Mouse (Mus musculus): ENCODE measurements at regions not wholly inside any gene's neighbourhood (a gene's known extent, or its start where the extent isn't known, plus 50 kb on each side); places are given as distances from the start of the nearest gene placed in this dataset.

- Histone ChIP-seq H3K9me3 (ENCODE audit: control insufficient read depth, low read length) (no peaks in the 10 kb centered on the region), H3K4me2 (ENCODE audit: low read length) (no peak overlapping the region), H3K9ac (replicated peaks; ENCODE audit: low read length) (no peak overlapping the region), H3K4me1 (ENCODE audit: control insufficient read depth, insufficient read depth, low read length) (peaks cover 9% of the 10 kb centered on the region), H3K36me3 (ENCODE audit: control insufficient read depth, insufficient read depth, low read length) (no peaks in the 10 kb centered on the region), H3K27ac (replicated peaks; ENCODE audit: low read depth, low read length) (peak overlapping the region; percentile 52; the same call in 1 of the 2 replicates), H3K27me3 (ENCODE audit: control insufficient read depth, insufficient read depth, low read length) (no peaks in the 10 kb centered on the region), H3K4me3 (replicated peaks; ENCODE audit: low read depth, low read length) (no peak overlapping the region)
- DNase-seq (peak; percentile 59), ATAC-seq (ENCODE audit: low FRiP score, low TSS enrichment) (no peak; the same call in 1 of the 2 replicates)
- WGBS: 49% methylated on average over 15 of the region's 15 CpGs
Measured at GRCm38 (mm10) chr2:169133855-169134254, 178.5 kb upstream of the Zfp64 start.

- 91% methylated on average over 10 of the region's 10 CpGs for WGBS
- no peak overlapping the region for H3K27ac ChIP-seq (replicated peaks; ENCODE audit: low read depth, low read length)
Measured at GRCm38 (mm10) chr2:169125476-169125875, 170.1 kb upstream of the Zfp64 start.

GRCm38 (mm10) chr2:169122887-169123286, 167.5 kb upstream of the Zfp64 start:
- H3K9me3 ChIP-seq (ENCODE audit: control insufficient read depth, low read length): peaks cover 12% of the 10 kb centered on the region; the same call in 1 of the 2 replicates
- H3K4me3 ChIP-seq (replicated peaks; ENCODE audit: low read depth, low read length): no peak overlapping the region
- no peaks in the 10 kb centered on the region for H3K36me3 ChIP-seq (ENCODE audit: control insufficient read depth, insufficient read depth, low read length)
- 87% methylated on average over 7 of the region's 7 CpGs for WGBS
- DNase-seq (no peak), ATAC-seq (ENCODE audit: low FRiP score, low TSS enrichment) (no peak)
- no peak overlapping the region for H3K4me2 ChIP-seq (ENCODE audit: low read length)
- H3K9ac ChIP-seq (replicated peaks; ENCODE audit: low read length): no peak overlapping the region
- H3K27me3 ChIP-seq (ENCODE audit: control insufficient read depth, insufficient read depth, low read length): no peaks in the 10 kb centered on the region
- no peaks in the 10 kb centered on the region for H3K4me1 ChIP-seq (ENCODE audit: control insufficient read depth, insufficient read depth, low read length)
- no peak overlapping the region for H3K27ac ChIP-seq (replicated peaks; ENCODE audit: low read depth, low read length)

More at GRCm38 (mm10) chr2:169125476-169125875, 170.1 kb upstream of the Zfp64 start:
- no peak overlapping the region for H3K4me3 ChIP-seq (replicated peaks; ENCODE audit: low read depth, low read length)
- no peak overlapping the region for H3K4me2 ChIP-seq (ENCODE audit: low read length)
- ATAC-seq (ENCODE audit: low FRiP score, low TSS enrichment) (no peak), DNase-seq (no peak)
- H3K36me3 ChIP-seq (ENCODE audit: control insufficient read depth, insufficient read depth, low read length): no peaks in the 10 kb centered on the region
- no peak overlapping the region for H3K9ac ChIP-seq (replicated peaks; ENCODE audit: low read length)
- no peaks in the 10 kb centered on the region for H3K27me3 ChIP-seq (ENCODE audit: control insufficient read depth, insufficient read depth, low read length)
- H3K4me1 ChIP-seq (ENCODE audit: control insufficient read depth, insufficient read depth, low read length): no peaks in the 10 kb centered on the region
- peaks cover 12% of the 10 kb centered on the region; the same call in 1 of the 2 replicates for H3K9me3 ChIP-seq (ENCODE audit: control insufficient read depth, low read length)

- no peak overlapping the region for H3K9ac ChIP-seq (replicated peaks; ENCODE audit: low read length)
- ATAC-seq (ENCODE audit: low FRiP score, low TSS enrichment) (no peak), DNase-seq (peak; percentile 51)
- 44% methylated on average over 10 of the region's 10 CpGs for WGBS
- no peak overlapping the region for H3K4me3 ChIP-seq (replicated peaks; ENCODE audit: low read depth, low read length)
- H3K4me2 ChIP-seq (ENCODE audit: low read length): no peak overlapping the region
- H3K9me3 ChIP-seq (ENCODE audit: control insufficient read depth, low read length): no peaks in the 10 kb centered on the region
- H3K27me3 ChIP-seq (ENCODE audit: control insufficient read depth, insufficient read depth, low read length): no peaks in the 10 kb centered on the region
- H3K27ac ChIP-seq (replicated peaks; ENCODE audit: low read depth, low read length): no peak overlapping the region
- H3K36me3 ChIP-seq (ENCODE audit: control insufficient read depth, insufficient read depth, low read length): no peaks in the 10 kb centered on the region
- H3K4me1 ChIP-seq (ENCODE audit: control insufficient read depth, insufficient read depth, low read length): 0 out of 2 replicates have a peak, but pooled peaks cover 6% of the 10 kb centered on the region
Measured at GRCm38 (mm10) chr2:169116841-169117240, 161.5 kb upstream of the Zfp64 start.

- no peaks in the 10 kb centered on the region for H3K4me1 ChIP-seq (ENCODE audit: control insufficient read depth, insufficient read depth, low read length)
- H3K27me3 ChIP-seq (ENCODE audit: control insufficient read depth, insufficient read depth, low read length): no peaks in the 10 kb centered on the region
- DNase-seq (no peak), ATAC-seq (ENCODE audit: low FRiP score, low TSS enrichment) (no peak)
- H3K9me3 ChIP-seq (ENCODE audit: control insufficient read depth, low read length): no peaks in the 10 kb centered on the region
- 88% methylated on average over 4 of the region's 4 CpGs for WGBS
- no peak overlapping the region for H3K4me2 ChIP-seq (ENCODE audit: low read length)
- no peaks in the 10 kb centered on the region for H3K36me3 ChIP-seq (ENCODE audit: control insufficient read depth, insufficient read depth, low read length)
- H3K9ac ChIP-seq (replicated peaks; ENCODE audit: low read length): no peak overlapping the region
- H3K27ac ChIP-seq (replicated peaks; ENCODE audit: low read depth, low read length): no peak overlapping the region
- no peak overlapping the region for H3K4me3 ChIP-seq (replicated peaks; ENCODE audit: low read depth, low read length)
Measured at GRCm38 (mm10) chr2:169109044-169109443, 153.7 kb upstream of the Zfp64 start.

- DNase-seq (peak; percentile 64), ATAC-seq (ENCODE audit: low FRiP score, low TSS enrichment) (no peak)
- H3K36me3 ChIP-seq (ENCODE audit: control insufficient read depth, insufficient read depth, low read length): no peaks in the 10 kb centered on the region
- no peaks in the 10 kb centered on the region for H3K4me1 ChIP-seq (ENCODE audit: control insufficient read depth, insufficient read depth, low read length)
- no peak overlapping the region for H3K4me2 ChIP-seq (ENCODE audit: low read length)
- WGBS: 44% methylated on average over 10 of the region's 10 CpGs
- no peak overlapping the region for H3K27ac ChIP-seq (replicated peaks; ENCODE audit: low read depth, low read length)
- H3K9me3 ChIP-seq (ENCODE audit: control insufficient read depth, low read length): no peaks in the 10 kb centered on the region
- H3K4me3 ChIP-seq (replicated peaks; ENCODE audit: low read depth, low read length): no peak overlapping the region
- no peak overlapping the region for H3K9ac ChIP-seq (replicated peaks; ENCODE audit: low read length)
- H3K27me3 ChIP-seq (ENCODE audit: control insufficient read depth, insufficient read depth, low read length): no peaks in the 10 kb centered on the region
Measured at GRCm38 (mm10) chr2:169108037-169108436, 152.7 kb upstream of the Zfp64 start.

GRCm38 (mm10) chr2:169101506-169102261, 146.3 kb upstream of the Zfp64 start:
- H3K27ac ChIP-seq (replicated peaks; ENCODE audit: low read depth, low read length): no peak overlapping the region
- peaks cover 8% of the 10 kb centered on the region; the same call in 1 of the 2 replicates for H3K9me3 ChIP-seq (ENCODE audit: control insufficient read depth, low read length)
- no peak for ATAC-seq (ENCODE audit: low FRiP score, low TSS enrichment)
- 94% methylated on average over 13 of the region's 13 CpGs for WGBS
- no peak overlapping the region for H3K9ac ChIP-seq (replicated peaks; ENCODE audit: low read length)
- no peak for DNase-seq
- no peak overlapping the region for H3K4me2 ChIP-seq (ENCODE audit: low read length)
- H3K4me3 ChIP-seq (replicated peaks; ENCODE audit: low read depth, low read length): no peak overlapping the region
- H3K4me1 ChIP-seq (ENCODE audit: control insufficient read depth, insufficient read depth, low read length): no peaks in the 10 kb centered on the region
- H3K27me3 ChIP-seq (ENCODE audit: control insufficient read depth, insufficient read depth, low read length): no peaks in the 10 kb centered on the region
- H3K36me3 ChIP-seq (ENCODE audit: control insufficient read depth, insufficient read depth, low read length): no peaks in the 10 kb centered on the region

- Histone ChIP-seq H3K4me2 (ENCODE audit: low read length) (no peak overlapping the region), H3K4me3 (replicated peaks; ENCODE audit: low read depth, low read length) (no peak overlapping the region), H3K9ac (replicated peaks; ENCODE audit: low read length) (no peak overlapping the region), H3K27ac (replicated peaks; ENCODE audit: low read depth, low read length) (no peak overlapping the region), H3K27me3 (ENCODE audit: control insufficient read depth, insufficient read depth, low read length) (no peaks in the 10 kb centered on the region), H3K36me3 (ENCODE audit: control insufficient read depth, insufficient read depth, low read length) (no peaks in the 10 kb centered on the region), H3K4me1 (ENCODE audit: control insufficient read depth, insufficient read depth, low read length) (no peaks in the 10 kb centered on the region), H3K9me3 (ENCODE audit: control insufficient read depth, low read length) (peaks cover 8% of the 10 kb centered on the region; the same call in 1 of the 2 replicates)
- DNase-seq: no peak
- no peak for ATAC-seq (ENCODE audit: low FRiP score, low TSS enrichment)
- 92% methylated on average over 10 of the region's 10 CpGs for WGBS
Measured at GRCm38 (mm10) chr2:169100516-169100915, 145.1 kb upstream of the Zfp64 start.

GRCm38 (mm10) chr2:169099678-169100077, 144.3 kb upstream of the Zfp64 start:
- no peak for ATAC-seq (ENCODE audit: low FRiP score, low TSS enrichment)
- H3K9me3 ChIP-seq (ENCODE audit: control insufficient read depth, low read length): peaks cover 8% of the 10 kb centered on the region; the same call in 1 of the 2 replicates
- 17% methylated on average over 12 of the region's 12 CpGs for WGBS
- no peak overlapping the region for H3K9ac ChIP-seq (replicated peaks; ENCODE audit: low read length)
- no peaks in the 10 kb centered on the region for H3K4me1 ChIP-seq (ENCODE audit: control insufficient read depth, insufficient read depth, low read length)
- H3K27ac ChIP-seq (replicated peaks; ENCODE audit: low read depth, low read length): no peak overlapping the region
- H3K4me3 ChIP-seq (replicated peaks; ENCODE audit: low read depth, low read length): no peak overlapping the region
- peak; percentile 52 for DNase-seq
- no peaks in the 10 kb centered on the region for H3K36me3 ChIP-seq (ENCODE audit: control insufficient read depth, insufficient read depth, low read length)
- H3K4me2 ChIP-seq (ENCODE audit: low read length): no peak overlapping the region
- no peaks in the 10 kb centered on the region for H3K27me3 ChIP-seq (ENCODE audit: control insufficient read depth, insufficient read depth, low read length)

Measured in midbrain, embryonic 14.5 days (tissue).